Mouse (Mus musculus) forebrain, embryonic 14.5 days (tissue): Measurements from ENCODE around the gene Scgb2b27. TPM values are rescaled to one million over a fixed set of nuclear protein-coding genes. Genes with fewer than 3 reads are reported as not detected.

Experiments used
- polyA plus RNA-seq: library from polyadenylated mRNA; unstranded; fragments of >200 nt; fragmentation: Nextera tagmentation; extraction: Ambion mirVana; gene quantifications from 2 replicates; pipeline ENCODE4 v1.2.1, GENCODE M21; 2014

Gene Scgb2b27
- polyA plus RNA-seq, 1 experiment from 2014 or later = not detected

Other genes with a start within 250 kb of the Scgb2b27 start
- gene Scgb2b26, start 68.9 kb downstream of the Scgb2b27 start, polyA plus RNA-seq = not detected in 2 replicates
- not detected in 2 replicates for gene Scgb1b27, start 7.5 kb upstream of the Scgb2b27 start, polyA plus RNA-seq
- not detected in 2 replicates for gene Scgb1b30, start 81.5 kb upstream of the Scgb2b27 start, polyA plus RNA-seq
- 3.3 and 4.2 TPM in 2 replicates for gene Wtip, start 119.3 kb upstream of the Scgb2b27 start, polyA plus RNA-seq
- 199 and 213 TPM in 2 replicates for gene Uba2, start 155.7 kb upstream of the Scgb2b27 start, polyA plus RNA-seq
- 79.4 and 84.3 TPM in 2 replicates for gene Pdcd2l, start 182.7 kb upstream of the Scgb2b27 start, polyA plus RNA-seq
- 190 and 199 TPM in 2 replicates for gene Gpi1, start 216.4 kb upstream of the Scgb2b27 start, polyA plus RNA-seq
- gene Gm6096, start 237.1 kb upstream of the Scgb2b27 start, polyA plus RNA-seq = not detected in 2 replicates